Mouse (Mus musculus) CH12.LX (cell line): ENCODE results near the gene Dlec1.

ENCODE experiments used
- CTCF ChIP-seq, 2 experiments: IDR thresholded peaks in 1 of 2; conservative IDR thresholded peaks in 1 of 2; 2 replicates each; pipeline ENCODE4 v1.5.1; 2011 to 2012; ENCODE audit warnings: low read depth in 2 of 2, low read length in 2 of 2, improper control_type of control experiment in 1 of 2, inconsistent platforms in 1 of 2, mild to moderate bottlenecking in 1 of 2, moderate library complexity in 1 of 2
- ELF1 ChIP-seq: IDR thresholded peaks from 2 replicates; pipeline ENCODE4 v1.6.1; 2014; ENCODE audit warnings: low read depth, mild to moderate bottlenecking, inconsistent platforms, low read length, improper control_type of control experiment
- ETS1 ChIP-seq: conservative IDR thresholded peaks from 2 replicates; pipeline ENCODE4 v1.6.1; 2012; ENCODE audit warnings: low read depth, mild to moderate bottlenecking, inconsistent platforms, low read length, improper control_type of control experiment, moderate library complexity
- JUND ChIP-seq: conservative IDR thresholded peaks from 2 replicates; pipeline ENCODE4 v1.6.1; 2011; ENCODE audit warnings: low read depth, low read length, improper control_type of control experiment
- KAT2A ChIP-seq: IDR thresholded peaks from 2 replicates; pipeline ENCODE4 v1.6.1; 2012; ENCODE audit warnings: low read length, improper control_type of control experiment, inconsistent platforms; ENCODE audit not compliant: insufficient replicate concordance
- POLR2A ChIP-seq: IDR thresholded peaks from 2 replicates; pipeline ENCODE4 v1.6.1; 2011; ENCODE audit warnings: low read depth, mild to moderate bottlenecking, improper control_type of control experiment, low read length
- TCF12 ChIP-seq: IDR thresholded peaks from 2 replicates; pipeline ENCODE4 v1.6.1; 2014; ENCODE audit warnings: low read depth, mild to moderate bottlenecking, inconsistent platforms, low read length, improper control_type of control experiment

- TF ChIP-seq KAT2A (no peak), JUND (no peak), CTCF (conservative IDR thresholded peaks at IDR 0.05 in 1 of 2, IDR thresholded peaks at IDR 0.05 in 1 of 2; ENCODE audit: low read depth in 2 of 2, low read length in 2 of 2) (no peak), ETS1 (no peak), ELF1 (no peak), POLR2A (no peak), TCF12 (no peak)
These were observed 79.0 kb downstream of the Dlec1 start for GRCm38 (mm10) chr9:119181241-119181728.
